ENCODE assay signal across 9 mouse cellular contexts in the genomic region with DNA sequence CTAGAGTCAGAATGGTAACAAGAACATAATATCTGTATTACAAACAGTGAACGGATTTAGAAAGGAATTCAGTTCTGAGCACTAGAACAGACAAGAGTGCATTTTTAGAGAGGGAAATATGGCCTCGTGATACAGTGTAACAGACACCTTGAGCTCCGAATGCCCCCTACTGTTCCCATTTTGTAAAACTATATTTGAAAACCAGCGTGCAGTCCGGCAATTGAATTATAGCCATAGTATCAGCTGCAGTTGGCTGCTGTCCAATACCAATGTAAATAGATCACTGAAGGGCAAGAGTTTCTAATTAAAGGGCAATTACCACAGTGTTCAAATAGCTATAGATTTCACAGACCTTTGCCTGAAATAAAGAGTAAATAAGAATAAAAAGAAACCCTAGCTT.
DNase-seq lines count a peak whose midpoint lies in the region; ATAC-seq and TF ChIP-seq lines count a peak whose summit lies in the region.
"Had no signal": no experiment of that assay in that cellular context is flagged by ENCODE, and none has a peak within 500 bp of the region (broad histone marks: within the 10 kb centered on the region; RNA-seq: fewer than 3 reads in every experiment).

No protein-coding gene starts in this region.

- no peak for ATAC-seq in limb, embryonic 14.5 days (ENCODE audit: low FRiP score, low read depth)
- 0 out of 2 replicates have a peak, but pooled peaks have one; percentile 43 for ATAC-seq in embryonic facial prominence, embryonic 15.5 days (ENCODE audit: insufficient number of reproducible peaks, low FRiP score, low TSS enrichment, low read depth)
- peak; percentile 60; the same call in 1 of the 2 replicates for ATAC-seq in neural tube, embryonic 14.5 days (ENCODE audit: low read depth)
- ATAC-seq: liver, postnatal 0 days had no signal

- peak; percentile 34 for DNase-seq in limb, embryonic 14.5 days (ENCODE audit: low spot score)
- no peak for DNase-seq in limb, embryonic 10.5 days (ENCODE audit: low spot score)
- peak; percentile 44 to 75 for DNase-seq in cerebellum, adult 2 months
- no peak for DNase-seq in thymus, postnatal 14 days
- DNase-seq in spleen, adult 12 weeks (ENCODE audit: low spot score) = no peak
- DNase-seq: gastrocnemius, adult 2 months; liver, postnatal 0 days had no signal

- TF ChIP-seq CTCF in cerebellum, adult 2 months (IDR thresholded peaks at IDR 0.05; ENCODE audit: borderline replicate concordance, insufficient read depth, low read depth, low read length) = no peak

- no peaks in the 10 kb centered on the region for H3K9me3 ChIP-seq in limb, embryonic 14.5 days (ENCODE audit: control insufficient read depth, low read length)
- H3K9me3 ChIP-seq in limb, embryonic 10.5 days (replicated peaks) = no peaks in the 10 kb centered on the region
- H3K9me3 ChIP-seq in embryonic facial prominence, embryonic 15.5 days (replicated peaks) = no peaks in the 10 kb centered on the region
- H3K9me3 ChIP-seq in neural tube, embryonic 14.5 days (ENCODE audit: control insufficient read depth, low read length) = no peaks in the 10 kb centered on the region

- no peak for TF ChIP-seq POLR2A in limb, embryonic 14.5 days (IDR thresholded peaks at IDR 0.05; ENCODE audit: borderline replicate concordance, extremely low read depth, insufficient read depth, insufficient read length)
- TF ChIP-seq POLR2A in cerebellum, adult 2 months (IDR thresholded peaks at IDR 0.05; ENCODE audit: borderline replicate concordance, insufficient read depth, low read length) = no peak

- H3K36me3 ChIP-seq in limb, embryonic 14.5 days (ENCODE audit: control insufficient read depth, insufficient read depth, low read length) = no peaks in the 10 kb centered on the region
- no peaks in the 10 kb centered on the region for H3K36me3 ChIP-seq in limb, embryonic 10.5 days
- no peaks in the 10 kb centered on the region for H3K36me3 ChIP-seq in embryonic facial prominence, embryonic 15.5 days
- no peaks in the 10 kb centered on the region for H3K36me3 ChIP-seq in neural tube, embryonic 14.5 days (ENCODE audit: control insufficient read depth, insufficient read depth, low read length)

- H3K27ac ChIP-seq in limb, embryonic 14.5 days (replicated peaks; ENCODE audit: low read depth, low read length) = no peak overlapping the region
- no peak overlapping the region for H3K27ac ChIP-seq in limb, embryonic 10.5 days
- no peak overlapping the region for H3K27ac ChIP-seq in cerebellum, adult 2 months (ENCODE audit: insufficient read depth, low read length)
- H3K27ac ChIP-seq in embryonic facial prominence, embryonic 15.5 days (replicated peaks) = no peak overlapping the region
- no peak overlapping the region for H3K27ac ChIP-seq in neural tube, embryonic 14.5 days (ENCODE audit: low read depth, low read length)
- H3K27ac ChIP-seq: gastrocnemius, adult 2 months had no signal

- H3K27me3 ChIP-seq in limb, embryonic 14.5 days (ENCODE audit: control insufficient read depth, insufficient read depth, low read length) = no peaks in the 10 kb centered on the region
- no peaks in the 10 kb centered on the region for H3K27me3 ChIP-seq in limb, embryonic 10.5 days (ENCODE audit: low read depth, poor library complexity, severe bottlenecking)
- no peaks in the 10 kb centered on the region for H3K27me3 ChIP-seq in cerebellum, adult 2 months (ENCODE audit: control insufficient read depth, insufficient read depth, low read length)
- no peaks in the 10 kb centered on the region for H3K27me3 ChIP-seq in embryonic facial prominence, embryonic 15.5 days
- H3K27me3 ChIP-seq in neural tube, embryonic 14.5 days (ENCODE audit: control insufficient read depth, insufficient read depth, low read length) = no peaks in the 10 kb centered on the region

- no peak overlapping the region for H3K9ac ChIP-seq in limb, embryonic 14.5 days (ENCODE audit: low read depth, low read length, severe bottlenecking)
- H3K9ac ChIP-seq in embryonic facial prominence, embryonic 15.5 days = no peak overlapping the region
- no peak overlapping the region for H3K9ac ChIP-seq in neural tube, embryonic 14.5 days (replicated peaks; ENCODE audit: low read depth, low read length)
- H3K9ac ChIP-seq: liver, postnatal 0 days had no signal

- no peak overlapping the region for H3K4me2 ChIP-seq in limb, embryonic 14.5 days (replicated peaks; ENCODE audit: low read depth, low read length, severe bottlenecking)
- H3K4me2 ChIP-seq in embryonic facial prominence, embryonic 15.5 days (replicated peaks) = no peak overlapping the region
- no peak overlapping the region for H3K4me2 ChIP-seq in neural tube, embryonic 14.5 days (ENCODE audit: low read depth, low read length)

- no peaks in the 10 kb centered on the region for H3K4me1 ChIP-seq in limb, embryonic 14.5 days (ENCODE audit: control insufficient read depth, insufficient read depth, low read length)
- no peaks in the 10 kb centered on the region for H3K4me1 ChIP-seq in limb, embryonic 10.5 days
- peaks cover 8% of the 10 kb centered on the region for H3K4me1 ChIP-seq in cerebellum, adult 2 months (ENCODE audit: control insufficient read depth, insufficient read depth, low read length)
- H3K4me1 ChIP-seq in embryonic facial prominence, embryonic 15.5 days = no peaks in the 10 kb centered on the region
- no peaks in the 10 kb centered on the region for H3K4me1 ChIP-seq in neural tube, embryonic 14.5 days (ENCODE audit: control insufficient read depth, insufficient read depth, low read length)

- no peak overlapping the region for H3K4me3 ChIP-seq in limb, embryonic 14.5 days (replicated peaks; ENCODE audit: low read length)
- no peak overlapping the region for H3K4me3 ChIP-seq in limb, embryonic 10.5 days
- no peak overlapping the region for H3K4me3 ChIP-seq in cerebellum, adult 2 months (replicated peaks; ENCODE audit: insufficient read depth, low read depth, low read length)
- no peak overlapping the region for H3K4me3 ChIP-seq in embryonic facial prominence, embryonic 15.5 days (replicated peaks)
- no peak overlapping the region for H3K4me3 ChIP-seq in neural tube, embryonic 14.5 days (ENCODE audit: low read depth, low read length)
- H3K4me3 ChIP-seq: gastrocnemius, adult 2 months had no signal

- 26% methylated on average over 5 of the region's 5 CpGs for WGBS in limb, embryonic 14.5 days
- WGBS in limb, embryonic 10.5 days = 78% methylated on average over 5 of the region's 5 CpGs
- 2% methylated on average over 5 of the region's 5 CpGs for WGBS in cerebellum, adult 2 months
- WGBS in embryonic facial prominence, embryonic 15.5 days = 26% methylated on average over 5 of the region's 5 CpGs
- 30% methylated on average over 5 of the region's 5 CpGs for WGBS in neural tube, embryonic 14.5 days

Comparison
In these comparisons a context has a peak if more than half of its experiments do, and no peak if none do; other contexts are left out.
1. DNase-seq: peak in limb, embryonic 14.5 days (single experiment) and cerebellum, adult 2 months (2 of 2); none in limb, embryonic 10.5 days (single experiment), thymus, postnatal 14 days (single experiment) and spleen, adult 12 weeks (single experiment).